Mouse (Mus musculus) stomach, adult 2 months (tissue): ENCODE results near the gene Lgr4. TPM values are rescaled to one million over a fixed set of nuclear protein-coding genes. Genes with fewer than 3 reads are reported as not detected.

Experiments
- polyA plus RNA-seq: library from polyadenylated mRNA; depleted of rRNA; stranded (reverse); fragments of >200 nt; gene quantifications from 2 replicates; pipeline ENCODE4 v1.2.3, GENCODE M21; 2012; rRNA removed

The Lgr4 gene
- 9.1 and 9.8 TPM in 2 replicates for polyA plus RNA-seq

DNA sequence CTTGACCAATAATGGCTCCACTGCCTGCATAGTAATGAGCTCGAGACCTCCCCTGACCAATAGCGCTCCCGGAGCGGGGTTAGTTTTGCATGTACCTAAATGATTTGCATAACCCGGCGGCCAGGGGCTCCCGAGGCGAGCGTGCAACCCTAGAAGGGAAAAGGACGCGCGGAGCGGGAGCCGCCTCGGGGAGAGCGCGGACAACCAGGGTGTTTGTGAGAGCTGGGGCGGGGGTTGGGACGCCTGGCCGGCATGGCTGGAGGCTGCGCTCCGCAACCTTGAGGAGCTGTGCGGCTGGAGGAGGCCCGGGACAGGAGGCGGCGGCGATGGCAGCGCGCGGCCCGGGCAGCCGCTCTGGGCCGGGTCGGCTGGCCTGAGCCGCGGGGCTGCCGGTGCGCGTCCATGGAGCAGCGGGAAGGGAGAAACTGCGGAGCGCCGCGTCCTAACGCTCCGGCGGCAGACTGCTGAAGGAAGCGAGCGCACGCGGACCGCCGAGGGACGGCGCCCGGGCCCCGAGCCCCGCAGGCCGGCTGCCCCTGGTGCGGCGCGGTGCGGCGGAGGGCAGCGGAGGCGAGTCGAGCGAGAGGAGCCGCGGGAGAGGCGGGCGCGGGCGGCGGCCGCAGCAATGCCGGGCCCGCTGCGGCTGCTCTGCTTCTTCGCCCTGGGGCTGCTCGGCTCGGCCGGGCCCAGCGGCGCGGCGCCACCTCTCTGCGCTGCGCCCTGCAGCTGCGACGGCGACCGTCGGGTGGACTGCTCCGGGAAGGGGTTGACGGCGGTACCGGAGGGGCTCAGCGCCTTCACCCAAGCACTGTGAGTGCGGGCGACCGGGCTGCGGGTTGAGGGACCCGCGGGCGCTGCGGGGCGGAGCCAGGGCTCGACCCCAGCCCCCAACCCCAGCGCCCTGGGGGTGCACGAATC is at the start of gene Lgr4:
TSS of gene Lgr4 (plus strand) at position 152 of the 918 bp plus-strand sequence.

DNA sequence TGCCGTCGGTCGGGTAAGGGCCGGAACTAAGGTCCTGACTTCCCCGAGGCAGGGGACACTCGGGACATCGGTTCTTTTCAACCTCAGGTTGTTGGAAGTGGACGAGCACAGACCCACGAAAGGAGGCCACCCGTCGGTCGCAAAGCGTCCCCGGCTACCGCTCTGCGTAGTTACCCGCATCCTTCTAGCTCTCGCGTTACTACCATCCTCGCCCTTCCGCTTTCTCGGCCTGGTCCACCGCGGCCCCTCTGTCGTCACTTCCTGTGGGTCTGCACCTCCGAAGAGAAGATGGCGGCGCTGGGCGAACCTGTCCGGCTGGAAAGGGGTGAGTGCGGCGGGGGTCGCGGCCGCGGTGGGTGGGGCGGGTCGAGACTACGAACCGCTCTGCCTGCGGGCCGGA is 26.9 kb upstream of the Lgr4 start, which contains the start of gene Lin7c:
TSS of gene Lin7c (plus strand) at position 257 of the 400 bp plus-strand sequence.

DNA sequence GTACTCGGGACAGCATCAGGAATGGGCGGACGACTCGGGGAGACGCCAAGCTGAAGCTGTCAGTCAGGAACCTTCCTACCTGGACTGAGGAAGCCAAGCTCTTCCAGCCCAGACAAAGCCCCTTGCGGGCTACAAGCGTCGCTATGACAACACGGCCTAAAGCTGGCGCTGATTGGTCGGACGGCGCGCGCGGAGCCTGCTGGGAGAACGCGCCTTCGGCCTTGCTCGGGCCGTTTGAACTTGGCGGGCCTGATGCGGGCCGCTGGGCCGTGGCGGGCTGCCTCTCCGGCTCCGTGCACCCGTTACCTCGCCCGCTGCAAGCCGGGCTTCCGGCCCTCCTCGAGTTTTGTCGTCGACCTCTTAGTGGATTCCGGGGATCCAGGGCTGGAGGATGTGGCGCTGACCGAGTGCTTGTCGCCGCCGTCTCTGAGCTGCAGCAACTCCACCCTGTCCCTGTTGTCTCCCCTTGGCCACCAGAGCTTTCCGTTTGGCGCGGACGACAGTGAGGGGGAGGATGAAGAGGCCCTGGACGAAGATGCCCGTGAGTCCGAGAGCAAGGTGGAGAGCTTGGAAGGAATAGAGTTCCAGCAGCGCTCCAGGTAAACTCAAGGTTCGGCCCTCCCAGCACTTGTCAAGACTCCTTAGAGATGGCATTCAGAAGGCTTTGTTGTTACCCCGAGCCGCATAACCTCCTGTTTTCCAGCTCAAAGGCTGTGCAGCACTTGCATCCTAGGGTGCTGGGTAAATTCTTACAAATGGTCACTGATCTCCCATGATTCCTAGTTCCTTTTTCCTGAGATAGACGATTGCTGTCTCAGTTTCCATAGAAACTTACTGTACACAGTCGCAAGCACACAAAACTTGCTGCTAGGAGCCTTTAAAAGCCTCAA is 100.4 kb downstream of the Lgr4 start, which contains the start of gene Ccdc34:
TSS of gene Ccdc34 (plus strand) at position 202 of the 890 bp plus-strand sequence.

Other genes with a start within 250 kb of the Lgr4 start
- gene Bdnf, start 242.9 kb upstream of the Lgr4 start, polyA plus RNA-seq, result 0.06 and 0.13 TPM in 2 replicates
- 1.2 and 2.3 TPM in 2 replicates for gene Lin7c, start 26.8 kb upstream of the Lgr4 start, polyA plus RNA-seq
- 4.0 and 7.0 TPM in 2 replicates for gene Ccdc34, start 100.2 kb downstream of the Lgr4 start, polyA plus RNA-seq